In genomic region chr5:75817396-75817795, GRCm38 (mm10) we compare ENCODE assay signal across 29 mouse cellular contexts.
"Had no signal": no experiment of that assay in that cellular context is flagged by ENCODE, and none has a peak within 500 bp of the region (broad histone marks: within the 10 kb centered on the region; RNA-seq: fewer than 3 reads in every experiment).

No protein-coding gene starts in this region.

- H3K4me2 ChIP-seq: limb, embryonic 12.5 days; limb, embryonic 13.5 days; limb, embryonic 15.5 days; liver, embryonic 12.5 days; liver, embryonic 13.5 days; liver, embryonic 15.5 days; lung, embryonic 14.5 days; lung, embryonic 15.5 days; midbrain, embryonic 12.5 days; midbrain, embryonic 13.5 days; midbrain, embryonic 15.5 days; neural tube, embryonic 12.5 days had no signal

- DNase-seq: left cerebral cortex, postnatal 4 days; liver; liver, embryonic 13.5 days; lung, adult 18-20 months; lung, adult 2 months; lung, embryonic 14.5 days; lung, postnatal 10 days; lung, postnatal 14 days; lung, postnatal 36 days; lung, postnatal 4 days; midbrain, embryonic 14.5 days had no signal

- H3K4me3 ChIP-seq: left cerebral cortex, adult 2 months; limb, embryonic 10.5 days; limb, embryonic 12.5 days; limb, embryonic 13.5 days; limb, embryonic 15.5 days; liver, embryonic 12.5 days; liver, embryonic 13.5 days; liver, embryonic 15.5 days; lung, embryonic 15.5 days; megakaryocyte, embryonic 14.5 days; midbrain, embryonic 12.5 days; midbrain, embryonic 13.5 days; midbrain, embryonic 15.5 days; myocyte; neural tube, embryonic 12.5 days had no signal

- H3K9me3 ChIP-seq: limb, embryonic 10.5 days; limb, embryonic 12.5 days; limb, embryonic 13.5 days; limb, embryonic 15.5 days; liver, embryonic 12.5 days; liver, embryonic 13.5 days; liver, embryonic 15.5 days; lung, embryonic 15.5 days; megakaryocyte, embryonic 14.5 days; midbrain, embryonic 12.5 days; midbrain, embryonic 13.5 days; midbrain, embryonic 15.5 days; neural tube, embryonic 12.5 days had no signal

- H3K9ac ChIP-seq: limb, embryonic 12.5 days; limb, embryonic 13.5 days; limb, embryonic 15.5 days; liver, embryonic 12.5 days; liver, embryonic 13.5 days; liver, embryonic 14.5 days; liver, embryonic 15.5 days; lung, embryonic 14.5 days; lung, embryonic 15.5 days; midbrain, embryonic 12.5 days; midbrain, embryonic 13.5 days; midbrain, embryonic 15.5 days; neural tube, embryonic 12.5 days had no signal

- H3K36me3 ChIP-seq: limb, embryonic 10.5 days; limb, embryonic 12.5 days; limb, embryonic 13.5 days; limb, embryonic 15.5 days; liver, embryonic 12.5 days; liver, embryonic 13.5 days; liver, embryonic 15.5 days; lung, embryonic 15.5 days; midbrain, embryonic 12.5 days; midbrain, embryonic 13.5 days; midbrain, embryonic 15.5 days; neural tube, embryonic 12.5 days had no signal

- H3K4me1 ChIP-seq: limb, embryonic 13.5 days; limb, embryonic 15.5 days; liver, embryonic 12.5 days; liver, embryonic 13.5 days; liver, embryonic 15.5 days; lung, embryonic 15.5 days; megakaryocyte, embryonic 14.5 days; midbrain, embryonic 12.5 days; midbrain, embryonic 13.5 days; midbrain, embryonic 15.5 days; neural tube, embryonic 12.5 days had no signal

- H3K27me3 ChIP-seq: limb, embryonic 12.5 days; limb, embryonic 13.5 days; limb, embryonic 15.5 days; liver, embryonic 12.5 days; liver, embryonic 13.5 days; liver, embryonic 15.5 days; lung, embryonic 15.5 days; midbrain, embryonic 12.5 days; midbrain, embryonic 13.5 days; midbrain, embryonic 15.5 days; neural tube, embryonic 12.5 days had no signal

- ATAC-seq: liver, embryonic 12.5 days; lung, postnatal 0 days; midbrain, embryonic 13.5 days; midbrain, embryonic 15.5 days; midbrain, embryonic 16.5 days had no signal

- H3K27ac ChIP-seq: left cerebral cortex, adult 2 months; limb, embryonic 10.5 days; limb, embryonic 12.5 days; limb, embryonic 13.5 days; limb, embryonic 15.5 days; liver, embryonic 12.5 days; liver, embryonic 13.5 days; liver, embryonic 14.5 days; liver, embryonic 15.5 days; lung, embryonic 15.5 days; macrophage; midbrain, embryonic 12.5 days; midbrain, embryonic 13.5 days; midbrain, embryonic 15.5 days; neural tube, embryonic 12.5 days had no signal
